Mouse (Mus musculus) ES-Bruce4 (cell line): Measurements from ENCODE around the gene Mob3a. TPM values are rescaled to one million over a fixed set of nuclear protein-coding genes. Genes with fewer than 3 reads are reported as not detected.

ENCODE experiments used
- H3K27ac ChIP-seq: 2 replicates; pipeline ENCODE4 v1.5.1; 2012; ENCODE audit warnings: low read length, inconsistent platforms; ENCODE audit not compliant: insufficient read depth
- H3K27me3 ChIP-seq: 2 replicates; pipeline ENCODE4 v1.6.1; 2012; ENCODE audit warnings: mild to moderate bottlenecking, low read length, inconsistent platforms; ENCODE audit not compliant: control insufficient read depth, poor library complexity, insufficient read depth, severe bottlenecking
- H3K36me3 ChIP-seq: 2 replicates; pipeline ENCODE4 v1.6.1; 2012; ENCODE audit warnings: inconsistent platforms, mild to moderate bottlenecking, low read length, moderate library complexity; ENCODE audit not compliant: control insufficient read depth, poor library complexity, insufficient read depth, severe bottlenecking
- H3K4me1 ChIP-seq: one replicate; pipeline ENCODE4 v1.8.1; 2011; ENCODE audit warnings: low read length; ENCODE audit not compliant: control insufficient read depth, insufficient read depth
- H3K4me3 ChIP-seq: 2 replicates; pipeline ENCODE4 v1.5.1; 2011; ENCODE audit warnings: low read depth, mild to moderate bottlenecking, low read length
- H3K9ac ChIP-seq: 2 replicates; pipeline ENCODE4 v1.6.1; 2012; ENCODE audit warnings: low read depth, mild to moderate bottlenecking, inconsistent platforms; ENCODE audit not compliant: poor library complexity, severe bottlenecking
- H3K9me3 ChIP-seq: replicated peaks from 2 replicates; pipeline ENCODE4 v1.6.1; 2012; ENCODE audit warnings: mild to moderate bottlenecking, low read length, inconsistent platforms; ENCODE audit not compliant: control insufficient read depth, poor library complexity, insufficient read depth, severe bottlenecking
- CTCF ChIP-seq: IDR thresholded peaks from one replicate; pipeline ENCODE4 v1.8.1; 2011; ENCODE audit warnings: low read depth, low read length
- EP300 ChIP-seq: IDR thresholded peaks from 2 replicates; pipeline ENCODE4 v1.6.1; 2011; ENCODE audit warnings: low read depth, low read length; ENCODE audit not compliant: insufficient read depth
- POLR2A ChIP-seq: IDR thresholded peaks from one replicate; pipeline ENCODE4 v1.8.1; 2011; ENCODE audit warnings: low read length; ENCODE audit not compliant: insufficient read depth
- polyA plus RNA-seq: library from polyadenylated mRNA; stranded (reverse); fragments of >200 nt; gene quantifications from 2 replicates; pipeline ENCODE4 v1.2.4, GENCODE M21; 2011; ENCODE audit warnings: low read depth; ENCODE audit not compliant: missing spikeins, insufficient read depth, insufficient read length

The Mob3a gene
- 17.5 and 19.8 TPM in 2 replicates for polyA plus RNA-seq

DNA sequence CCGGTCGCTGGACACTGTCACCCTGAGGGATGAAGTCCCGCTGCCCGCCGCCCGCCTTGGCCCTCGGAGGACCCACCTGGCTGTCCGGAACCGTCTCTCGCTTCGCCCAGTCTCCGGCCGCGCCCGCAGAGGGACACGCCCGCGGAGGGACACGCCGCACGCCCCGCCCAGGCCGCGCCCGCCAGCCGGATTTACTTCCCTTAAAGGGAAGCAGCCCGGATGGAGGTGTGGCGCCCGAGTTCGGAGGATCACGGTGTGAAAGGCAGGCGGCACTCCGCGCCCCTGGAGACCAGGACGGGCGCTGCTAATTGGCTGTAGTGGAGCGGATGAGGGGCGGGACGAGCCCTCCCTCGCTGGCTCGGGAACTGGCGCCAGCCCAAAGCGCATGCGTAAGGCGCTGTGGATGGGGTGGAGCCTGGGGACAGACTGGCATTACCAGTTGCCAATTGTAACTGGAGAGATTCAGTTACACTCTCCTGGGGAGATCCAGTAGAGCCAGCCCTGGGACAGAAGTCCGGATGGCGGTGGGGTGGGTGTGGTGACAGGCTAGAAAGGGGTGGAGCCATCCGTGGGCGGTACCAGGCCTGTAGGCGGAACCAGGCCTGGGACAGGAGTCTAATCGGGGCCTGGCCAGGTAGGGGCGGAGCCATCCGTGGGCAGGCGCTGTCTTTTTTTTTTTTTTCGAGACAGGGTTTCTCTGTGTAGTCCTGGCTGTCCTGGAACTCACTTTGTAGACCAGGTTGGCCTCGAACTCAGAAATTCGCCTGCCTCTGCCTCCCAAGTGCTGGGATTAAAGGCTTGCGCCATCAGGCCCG is at the start of gene Mob3a, which contains the start of gene Izumo4:
Mob3a (minus strand) TSS at position 257 of the 815 bp plus-strand sequence.
Izumo4 (plus strand) TSS at position 464 of the 815 bp plus-strand sequence.
- Histone ChIP-seq H3K9me3 (no peaks in the 10 kb centered on the region), H3K4me3 (peak within 1 kb of the TSS; percentile 88), H3K27me3 (no peaks in the 10 kb centered on the region), H3K27ac (peak within 1 kb of the TSS; percentile 45), H3K36me3 (no peaks in the 10 kb centered on the region), H3K4me1 (no peaks in the 10 kb centered on the region), H3K9ac (peak within 1 kb of the TSS; percentile 68)
- no peak for TF ChIP-seq CTCF
- no peak for TF ChIP-seq POLR2A
- TF ChIP-seq EP300, result no peak

GRCm38 (mm10) chr10:80751188-80751832 is 49.5 kb upstream of the Mob3a start:
- Histone ChIP-seq H3K9ac (peak overlapping the region; percentile 32), H3K27ac (peak overlapping the region; percentile 0; the same call in 1 of the 2 replicates), H3K4me3 (peak overlapping the region; percentile 67), H3K27me3 (no peaks in the 10 kb centered on the region), H3K9me3 (no peaks in the 10 kb centered on the region), H3K36me3 (no peaks in the 10 kb centered on the region), H3K4me1 (no peaks in the 10 kb centered on the region)
- TF ChIP-seq EP300 (no peak), CTCF (peak; percentile 6)

- no peaks in the 10 kb centered on the region for H3K27me3 ChIP-seq
- no peaks in the 10 kb centered on the region for H3K4me1 ChIP-seq
- H3K36me3 ChIP-seq, result no peaks in the 10 kb centered on the region
- H3K9ac ChIP-seq, result no peak overlapping the region
- H3K27ac ChIP-seq, result no peak overlapping the region
- H3K4me3 ChIP-seq, result no peak overlapping the region
- no peak for TF ChIP-seq EP300
- TF ChIP-seq POLR2A, result no peak
- TF ChIP-seq CTCF, result no peak
- H3K9me3 ChIP-seq, result no peaks in the 10 kb centered on the region
Observed at GRCm38 (mm10) chr10:80748609-80749008, 46.8 kb upstream of the Mob3a start.

DNA sequence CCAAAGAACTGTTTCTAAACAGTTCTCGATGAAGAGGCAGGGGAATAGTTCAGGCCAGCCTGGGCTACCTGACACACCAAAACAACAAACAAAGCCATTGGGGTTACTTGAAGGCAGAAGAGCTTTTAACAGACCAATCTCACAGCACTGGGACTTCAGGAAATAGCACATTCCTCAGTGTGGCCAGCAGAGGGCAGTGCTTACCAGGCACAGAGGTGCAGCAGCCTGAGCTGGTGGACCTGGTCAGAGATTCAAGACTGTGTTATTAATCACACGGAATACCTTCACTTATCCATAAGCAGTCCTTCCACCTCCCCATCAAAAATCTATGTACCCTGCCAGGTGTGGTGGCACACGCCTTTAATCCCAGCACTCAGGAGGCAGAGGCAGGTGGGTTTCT is 45.6 kb upstream of the Mob3a start:
- Histone ChIP-seq H3K36me3 (no peaks in the 10 kb centered on the region), H3K4me1 (no peaks in the 10 kb centered on the region), H3K27me3 (no peaks in the 10 kb centered on the region), H3K27ac (no peak overlapping the region), H3K9ac (no peak overlapping the region), H3K4me3 (no peak overlapping the region), H3K9me3 (no peaks in the 10 kb centered on the region)
- TF ChIP-seq CTCF (peak; percentile 98), POLR2A (no peak), EP300 (no peak)

GRCm38 (mm10) chr10:80744262-80744661 is 42.5 kb upstream of the Mob3a start:
- Histone ChIP-seq H3K4me3 (peak overlapping the region; percentile 12; the same call in 1 of the 2 replicates), H3K4me1 (no peaks in the 10 kb centered on the region), H3K36me3 (no peaks in the 10 kb centered on the region), H3K9me3 (no peaks in the 10 kb centered on the region), H3K27me3 (no peaks in the 10 kb centered on the region), H3K27ac (no peak overlapping the region), H3K9ac (no peak overlapping the region)
- TF ChIP-seq POLR2A, result peak; percentile 41
- no peak for TF ChIP-seq EP300
- no peak for TF ChIP-seq CTCF

DNA sequence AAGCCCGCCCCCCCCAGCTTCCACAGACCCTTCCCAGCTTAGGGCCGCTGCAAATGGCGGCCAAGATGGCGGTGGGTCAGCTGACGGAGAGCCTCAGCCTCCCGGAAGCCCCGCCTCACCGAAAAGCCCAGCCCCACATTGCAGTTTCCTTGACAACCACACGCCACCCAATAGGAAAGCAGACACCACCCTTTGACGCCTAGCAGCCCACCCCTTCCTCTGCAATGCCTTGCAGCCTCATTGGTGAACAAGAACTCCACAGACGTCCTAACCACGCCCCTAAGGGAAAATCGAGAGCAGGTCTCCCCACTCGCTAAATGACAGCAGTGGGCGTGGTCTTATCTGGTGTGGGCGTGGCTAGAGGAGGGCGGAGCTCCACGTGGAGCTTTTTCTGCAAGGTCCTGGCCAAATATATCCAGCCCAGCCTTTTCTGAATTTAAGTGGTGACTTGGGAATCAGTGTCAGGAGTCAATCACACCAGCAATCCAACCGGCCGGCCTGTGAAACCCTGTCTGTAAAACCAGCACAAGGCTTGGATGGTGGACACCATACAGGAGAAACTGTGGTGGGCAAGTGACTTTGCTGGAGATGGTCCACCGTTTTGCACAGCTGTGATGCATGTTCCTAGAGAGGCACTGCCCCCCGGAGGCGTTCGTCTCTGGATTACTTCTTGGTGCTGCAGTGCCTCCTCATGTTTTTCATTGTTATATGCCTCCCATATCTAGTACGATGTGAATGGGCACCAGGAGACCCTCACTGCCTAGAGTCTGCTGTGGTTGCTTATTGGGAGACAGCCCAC is 40.6 kb upstream of the Mob3a start, which contains the start of gene Ap3d1:
Ap3d1 (minus strand) TSS at position 85 of the 799 bp plus-strand sequence.
- Histone ChIP-seq H3K27me3 (no peaks in the 10 kb centered on the region), H3K4me1 (no peaks in the 10 kb centered on the region)

More for the DNA sequence above, 40.6 kb upstream of the Mob3a start, which contains the start of gene Ap3d1:
- Histone ChIP-seq H3K27ac (no peak within 1 kb of the TSS), H3K36me3 (no peaks in the 10 kb centered on the region), H3K9me3 (no peaks in the 10 kb centered on the region), H3K9ac (peak within 1 kb of the TSS; percentile 84), H3K4me3 (peak within 1 kb of the TSS; percentile 87)
- TF ChIP-seq EP300 (no peak), POLR2A (no peak), CTCF (no peak)
